ENCODE assay signal across 9 mouse cellular contexts in genomic region chr11:78488168-78488567, GRCm38 (mm10). TPM values are rescaled to one million over a fixed set of nuclear protein-coding genes. Genes with fewer than 3 reads are reported as not detected.
A peak's percentile ranks its signal among the peaks of the same experiment; 100 is the strongest.
DNase-seq lines count a peak whose midpoint lies in the region; ATAC-seq and TF ChIP-seq lines count a peak whose summit lies in the region.
"Had no signal": no experiment of that assay in that cellular context is flagged by ENCODE, and none has a peak within 500 bp of the region (broad histone marks: within the 10 kb centered on the region; RNA-seq: fewer than 3 reads in every experiment).

No protein-coding gene starts in this region.

- no peak for TF ChIP-seq POLR2A in bone marrow macrophage, adult 2 months (IDR thresholded peaks at IDR 0.05; ENCODE audit: borderline replicate concordance, low read depth, low read length)

- peak; percentile 26; the same call in 1 of the 2 replicates for ATAC-seq in lung, embryonic 16.5 days (ENCODE audit: low read depth)
- no peak for ATAC-seq in activated CD4-positive, CD25-positive, alpha-beta regulatory T cell, adult 4 months

- peak; percentile 90 for TF ChIP-seq CTCF in bone marrow macrophage, adult 2 months (IDR thresholded peaks at IDR 0.05; ENCODE audit: low read depth, low read length)

- H3K9me3 ChIP-seq in lung, embryonic 16.5 days (ENCODE audit: control insufficient read depth, low read length) = no peaks in the 10 kb centered on the region

- H3K4me3 ChIP-seq in bone marrow macrophage, adult 2 months (ENCODE audit: insufficient read depth, low read length) = no peak overlapping the region
- no peak overlapping the region for H3K4me3 ChIP-seq in lung, embryonic 16.5 days (ENCODE audit: low read length)

- H3K9ac ChIP-seq in lung, embryonic 16.5 days (ENCODE audit: low read length) = no peak overlapping the region

- WGBS in lung, embryonic 16.5 days = 2% methylated on average over 8 of the region's 8 CpGs

- peaks cover 54% of the 10 kb centered on the region for H3K27me3 ChIP-seq in lung, embryonic 16.5 days (ENCODE audit: control insufficient read depth, insufficient read depth, low read depth, low read length)

- H3K4me1 ChIP-seq in bone marrow macrophage, adult 2 months (ENCODE audit: control insufficient read depth, insufficient read depth, low read length) = no peaks in the 10 kb centered on the region
- no peaks in the 10 kb centered on the region for H3K4me1 ChIP-seq in lung, embryonic 16.5 days (replicated peaks; ENCODE audit: control insufficient read depth, insufficient read depth, low read length)

- H3K4me2 ChIP-seq in lung, embryonic 16.5 days (ENCODE audit: low read depth, low read length) = no peak overlapping the region

- DNase-seq in urinary bladder, postnatal 25 days (ENCODE audit: low spot score) = peak; percentile 61
- DNase-seq in urinary bladder, adult 2 months (ENCODE audit: low spot score) = no peak
- DNase-seq in forelimb bud, embryonic 11.5 days (ENCODE audit: low read depth, low spot score) = peak; percentile 79
- DNase-seq in kidney, postnatal 25 days = peak; percentile 70 to 80
- peak; percentile 73 for DNase-seq in right cerebral cortex, postnatal 14 days

- no peaks in the 10 kb centered on the region for H3K36me3 ChIP-seq in lung, embryonic 16.5 days (ENCODE audit: control insufficient read depth, insufficient read depth, low read length)

- H3K27ac ChIP-seq in bone marrow macrophage, adult 2 months (ENCODE audit: insufficient read depth, low read depth, low read length) = no peak overlapping the region
- H3K27ac ChIP-seq in lung, embryonic 16.5 days (ENCODE audit: low read length) = no peak overlapping the region

RNA-seq across cellular contexts. Expression of gene Sarm1, which starts 9.4 kb away (rescaled TPM):
- polyA plus RNA-seq in urinary bladder, adult 2 months (2012; rRNA removed) = 0.54 and 0.81 TPM in 2 replicates
- 1.5 and 2.0 TPM in 2 replicates for polyA plus RNA-seq in bone marrow macrophage, adult 2 months (2012; ENCODE audit: insufficient read depth, insufficient read length, missing spikeins)
- 0.97 and 1.2 TPM in 2 replicates for polyA plus RNA-seq in lung, embryonic 16.5 days (2015; fragmentation: Nextera tagmentation; extraction: Ambion mirVana)
- polyA plus RNA-seq in activated CD4-positive, CD25-positive, alpha-beta regulatory T cell, adult 4 months (2017; shearing (Covaris generic)) = 1 to 10 TPM; 1.0 to 1.7 TPM

RNA-seq across cellular contexts. Expression of gene Vtn, which starts 10.7 kb away (rescaled TPM):
- polyA plus RNA-seq in urinary bladder, adult 2 months (2012; rRNA removed) = 3.6 and 4.4 TPM in 2 replicates
- polyA plus RNA-seq in bone marrow macrophage, adult 2 months (2012; ENCODE audit: insufficient read depth, insufficient read length, missing spikeins) = not detected in 2 replicates
- 1.5 and 14.5 TPM in 2 replicates for polyA plus RNA-seq in lung, embryonic 16.5 days (2015; fragmentation: Nextera tagmentation; extraction: Ambion mirVana)
- polyA plus RNA-seq in activated CD4-positive, CD25-positive, alpha-beta regulatory T cell, adult 4 months (2017; shearing (Covaris generic)) = not detected

RNA-seq across cellular contexts. Expression of gene Sebox, which starts 15.1 kb away (rescaled TPM):
- polyA plus RNA-seq in urinary bladder, adult 2 months (2012; rRNA removed) = not detected in 2 replicates
- polyA plus RNA-seq in bone marrow macrophage, adult 2 months (2012; ENCODE audit: insufficient read depth, insufficient read length, missing spikeins) = not detected in 2 replicates
- polyA plus RNA-seq in lung, embryonic 16.5 days (2015; fragmentation: Nextera tagmentation; extraction: Ambion mirVana) = not detected in 2 replicates
- not detected for polyA plus RNA-seq in activated CD4-positive, CD25-positive, alpha-beta regulatory T cell, adult 4 months (2017; shearing (Covaris generic))
- polyA plus RNA-seq: gonadal fat pad, adult 2 months had no signal

RNA-seq across cellular contexts. Expression of gene Slc46a1, which starts 22.7 kb away (rescaled TPM):
- polyA plus RNA-seq in urinary bladder, adult 2 months (2012; rRNA removed) = 24.3 and 26.3 TPM in 2 replicates
- 9.1 and 9.7 TPM in 2 replicates for polyA plus RNA-seq in bone marrow macrophage, adult 2 months (2012; ENCODE audit: insufficient read depth, insufficient read length, missing spikeins)
- 12.2 TPM in 2 replicates for polyA plus RNA-seq in lung, embryonic 16.5 days (2015; fragmentation: Nextera tagmentation; extraction: Ambion mirVana)
- polyA plus RNA-seq in activated CD4-positive, CD25-positive, alpha-beta regulatory T cell, adult 4 months (2017; shearing (Covaris generic)) = 1 to 10 TPM; 1.0 to 1.4 TPM

RNA-seq across cellular contexts. Expression of gene Tmem199, which starts 23.8 kb away (rescaled TPM):
- polyA plus RNA-seq in urinary bladder, adult 2 months (2012; rRNA removed) = 28.8 and 41.2 TPM in 2 replicates
- 21.9 TPM in 2 replicates for polyA plus RNA-seq in bone marrow macrophage, adult 2 months (2012; ENCODE audit: insufficient read depth, insufficient read length, missing spikeins)
- polyA plus RNA-seq in lung, embryonic 16.5 days (2015; fragmentation: Nextera tagmentation; extraction: Ambion mirVana) = 44.9 and 48.3 TPM in 2 replicates
- 10 to 100 TPM; 47.9 to 58.6 TPM for polyA plus RNA-seq in activated CD4-positive, CD25-positive, alpha-beta regulatory T cell, adult 4 months (2017; shearing (Covaris generic))
